Mouse (Mus musculus) CD4-positive naive resting alpha-beta T cell, adult 76 days (primary cell): ENCODE measurements around the gene Gm11938. TPM values are rescaled to one million over a fixed set of nuclear protein-coding genes. Genes with fewer than 3 reads are reported as not detected.

Experiments used
- total RNA-seq: library from RNA; stranded (reverse); gene quantifications from one replicate; pipeline ENCODE4 v1.2.4, GENCODE M21; 2023

Gm11938 gene
- total RNA-seq: not detected

DNA sequence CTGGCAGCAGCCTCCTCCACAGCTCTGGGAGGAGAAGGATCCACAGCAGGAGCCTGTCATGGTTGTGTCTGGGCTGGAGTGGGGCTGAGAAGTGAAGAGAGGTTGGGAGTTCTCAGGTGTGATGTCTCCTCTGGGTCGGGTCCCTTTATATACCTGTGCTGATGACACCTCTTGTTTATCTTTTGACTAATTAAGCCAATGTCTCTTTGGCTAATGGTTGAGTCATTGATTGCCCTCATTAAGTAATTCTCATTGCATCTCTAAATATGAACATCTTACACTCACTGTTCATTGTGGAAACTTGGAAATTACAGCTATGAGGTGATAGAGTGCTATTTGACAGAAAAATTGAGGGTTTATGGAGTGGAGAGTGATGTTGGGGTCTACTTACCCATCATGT is at the start of gene Gm11938:
TSS of gene Gm11938 (minus strand) at position 101 of the 400 bp plus-strand sequence.

DNA sequence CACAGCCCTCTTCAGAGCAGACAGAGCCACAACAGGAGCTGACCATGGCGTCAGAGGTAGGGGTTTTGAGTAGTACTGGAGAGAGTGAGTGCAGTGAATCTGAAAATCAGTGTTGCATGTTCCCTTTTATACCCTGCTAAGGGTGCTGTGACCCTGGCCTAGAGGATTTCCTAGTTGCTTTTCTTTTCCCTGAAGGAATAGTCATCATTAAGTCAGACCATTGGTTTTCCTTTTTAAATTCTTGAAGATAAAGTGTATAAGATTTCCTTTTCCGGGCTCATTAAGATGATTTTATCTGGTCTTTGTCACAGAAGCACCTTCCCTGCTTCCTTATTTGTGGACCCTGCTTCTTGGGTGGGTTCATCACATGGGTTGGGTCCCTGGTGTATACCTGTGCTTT is 47.0 kb upstream of the Gm11938 start, which contains the start of gene Gm11555:
TSS of gene Gm11555 (minus strand) at position 101 of the 400 bp plus-strand sequence.

DNA sequence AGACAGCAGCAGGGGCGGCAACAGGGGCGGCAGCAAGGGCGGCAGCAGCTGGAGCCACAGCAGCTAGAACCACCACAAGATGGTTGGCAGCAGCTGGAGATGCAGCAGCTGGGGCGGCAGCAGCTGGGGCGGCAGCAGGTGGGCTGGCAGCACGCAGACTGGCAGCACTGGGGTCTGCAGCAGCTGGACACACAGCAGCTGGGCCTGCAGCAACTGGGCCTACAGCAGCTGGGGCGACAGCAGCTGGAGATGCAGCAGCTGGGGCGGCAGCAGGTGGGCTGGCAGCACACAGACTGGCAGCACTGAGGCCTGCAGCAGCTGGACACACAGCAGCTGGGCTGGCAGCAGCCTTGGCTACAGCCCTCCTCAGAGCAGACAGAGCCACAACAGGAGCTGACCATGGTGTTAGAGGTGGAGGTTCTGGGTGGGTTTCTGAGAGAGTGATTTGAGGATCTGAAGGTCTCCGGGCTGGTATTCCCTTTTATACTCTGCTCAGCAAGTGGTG is 40.6 kb upstream of the Gm11938 start, which contains the start of gene Krtap4-7:
TSS of gene Krtap4-7 (minus strand) at position 455 of the 505 bp plus-strand sequence.

DNA sequence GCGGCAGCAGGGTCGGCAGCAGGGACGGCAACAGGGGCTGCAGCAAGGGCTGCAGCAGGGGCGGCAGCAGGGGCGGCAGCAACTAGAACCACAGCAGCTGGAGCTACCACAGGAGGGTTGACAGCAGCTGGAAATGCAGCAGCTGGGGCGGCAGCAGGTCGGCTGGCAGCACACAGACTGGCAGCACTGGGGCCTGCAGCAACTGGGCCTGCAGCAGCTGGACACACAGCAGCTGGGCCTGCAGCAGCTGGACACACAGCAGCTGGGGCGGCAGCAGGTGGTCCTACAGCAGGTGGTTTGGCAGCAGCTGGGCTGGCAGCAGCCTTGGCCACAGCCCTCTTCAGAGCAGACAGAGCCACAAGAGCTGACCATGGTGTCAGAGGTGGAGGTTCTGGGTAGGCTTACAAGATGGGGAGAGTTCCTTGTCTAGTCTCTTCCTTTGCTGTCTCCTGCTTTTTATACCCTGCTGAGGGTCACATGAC is 31.6 kb upstream of the Gm11938 start, which contains the start of gene Krtap4-2:
TSS of gene Krtap4-2 (minus strand) at position 432 of the 482 bp plus-strand sequence.

DNA sequence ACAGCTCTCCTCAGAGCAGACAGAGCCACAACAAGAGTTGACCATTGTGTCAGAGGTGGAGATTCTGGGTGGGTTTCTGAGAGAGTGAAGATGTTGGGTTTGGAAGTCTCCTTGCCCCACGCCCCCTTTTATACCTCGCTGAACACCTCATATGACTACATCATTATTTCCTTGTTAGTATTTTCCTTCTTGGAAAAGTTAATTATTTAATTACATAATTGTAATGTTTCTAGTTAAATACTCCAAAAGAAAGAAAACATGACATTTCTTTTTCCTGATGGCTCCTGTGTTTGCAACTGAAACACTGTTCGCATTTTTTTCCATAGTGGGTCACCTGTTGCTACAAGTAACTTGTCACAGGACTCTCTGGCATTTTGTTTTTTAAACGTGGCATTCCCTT is 25.0 kb upstream of the Gm11938 start, which contains the start of gene Krtap4-1:
TSS of gene Krtap4-1 (minus strand) at position 101 of the 400 bp plus-strand sequence.

DNA sequence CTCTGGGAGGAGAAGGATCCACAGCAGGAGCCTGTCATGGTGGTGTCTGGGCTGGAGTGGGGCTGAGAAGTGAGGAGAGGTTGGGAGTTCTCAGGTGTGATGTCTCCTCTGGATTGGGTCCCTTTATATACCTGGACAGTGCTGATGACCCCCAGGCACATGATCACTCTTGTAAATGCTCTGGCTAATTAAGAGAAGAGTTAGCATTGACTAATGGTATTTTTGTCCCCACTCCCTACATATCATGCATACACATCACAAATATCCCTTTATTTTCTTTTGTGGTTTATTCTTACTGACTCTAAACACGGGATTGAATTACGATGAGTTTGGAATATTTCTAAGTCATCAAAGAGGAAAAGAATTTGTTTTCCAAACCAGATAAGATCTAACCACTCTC is 17.2 kb upstream of the Gm11938 start, which contains the start of gene Gm11562:
TSS of gene Gm11562 (minus strand) at position 101 of the 400 bp plus-strand sequence.

DNA sequence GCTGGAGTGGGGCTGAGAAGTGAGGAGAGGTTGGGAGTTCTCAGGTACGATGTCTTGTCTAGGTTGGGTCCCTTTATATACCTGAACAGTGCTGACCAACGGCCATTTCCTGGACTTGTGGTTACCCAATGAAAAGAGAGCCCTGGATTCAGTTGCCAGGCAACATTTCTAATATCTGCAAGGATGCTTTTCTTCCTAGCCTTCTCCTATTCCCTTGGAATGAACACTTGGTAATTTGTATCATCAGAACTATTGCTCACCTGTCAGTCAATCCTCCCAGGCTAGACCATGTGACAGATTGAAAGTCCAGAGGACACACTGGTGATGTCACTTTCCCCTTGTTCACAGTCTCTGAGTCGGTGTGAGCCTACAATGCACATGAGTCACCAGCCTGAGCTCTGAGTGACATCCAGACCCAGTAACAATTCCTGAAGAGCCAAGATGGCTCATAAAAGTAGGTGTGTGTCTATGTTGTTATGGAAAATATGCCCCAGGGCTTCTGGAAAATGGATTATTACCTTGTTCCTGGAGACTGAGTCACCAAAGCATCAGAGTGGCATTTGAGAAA is 11.8 kb upstream of the Gm11938 start, which contains the start of gene Krtap2-4:
TSS of gene Krtap2-4 (minus strand) at position 51 of the 568 bp plus-strand sequence.

DNA sequence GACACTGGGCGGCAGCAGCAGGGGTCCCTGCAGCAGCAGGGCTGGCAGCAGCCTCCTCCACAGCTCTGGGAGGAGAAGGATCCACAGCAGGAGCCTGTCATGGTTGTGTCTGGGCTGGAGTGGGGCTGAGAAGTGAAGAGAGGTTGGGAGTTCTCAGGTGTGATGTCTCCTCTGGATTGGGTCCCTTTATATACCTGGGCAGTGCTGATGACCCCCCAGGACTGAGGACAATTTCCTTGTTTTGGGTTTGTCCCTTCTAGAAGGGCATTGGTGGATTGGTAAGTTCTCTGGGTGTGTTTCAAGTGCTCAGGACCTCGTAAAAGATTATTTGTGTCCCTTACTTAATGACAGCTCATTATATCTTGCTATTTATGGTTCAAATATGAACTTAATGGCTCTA is 7.0 kb upstream of the Gm11938 start, which contains the start of gene Gm11937:
TSS of gene Gm11937 (minus strand) at position 101 of the 400 bp plus-strand sequence.

DNA sequence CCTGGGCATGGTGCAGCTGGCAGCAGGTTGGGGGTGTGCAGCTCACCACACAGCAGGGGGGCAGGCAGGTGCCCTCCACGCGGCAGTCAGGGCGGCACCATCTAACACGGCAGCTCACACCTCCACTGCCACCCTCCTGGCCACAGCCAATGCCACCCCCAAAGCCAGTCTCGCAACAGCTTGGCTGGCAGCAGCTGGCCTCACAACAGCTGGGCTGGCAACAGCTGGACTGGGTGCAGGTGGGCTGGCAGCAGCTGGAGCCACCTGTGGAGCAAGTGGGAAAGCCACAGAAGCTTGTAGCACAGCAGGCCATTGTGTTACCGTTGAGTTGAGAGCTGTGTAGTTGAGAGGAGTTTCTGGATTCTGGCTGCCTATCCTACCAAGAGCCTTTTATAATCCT is 5.4 kb downstream of the Gm11938 start, which contains the start of gene Krtap9-3:
TSS of gene Krtap9-3 (minus strand) at position 364 of the 400 bp plus-strand sequence.

DNA sequence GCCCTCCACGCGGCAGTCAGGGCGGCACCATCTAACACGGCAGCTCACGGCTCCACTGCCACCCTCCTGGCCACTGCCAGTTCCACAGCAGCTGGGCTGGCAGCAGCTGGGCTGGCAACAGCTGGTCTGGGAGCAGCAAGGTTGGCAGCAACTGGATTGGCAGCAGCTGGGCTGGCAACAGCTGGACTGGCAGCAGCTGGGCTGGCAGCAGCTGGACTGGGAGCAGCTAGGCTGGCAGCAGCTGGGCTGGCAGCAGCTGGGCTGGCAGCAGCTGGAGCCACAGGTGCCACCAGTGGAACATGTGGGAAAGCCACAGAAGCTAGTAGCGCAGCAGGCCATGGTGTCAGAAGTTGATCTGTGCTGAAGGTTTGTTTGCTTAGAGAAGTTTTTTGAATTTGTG is 12.1 kb downstream of the Gm11938 start, which contains the start of gene Krtap1-3:
TSS of gene Krtap1-3 (minus strand) at position 359 of the 400 bp plus-strand sequence.

DNA sequence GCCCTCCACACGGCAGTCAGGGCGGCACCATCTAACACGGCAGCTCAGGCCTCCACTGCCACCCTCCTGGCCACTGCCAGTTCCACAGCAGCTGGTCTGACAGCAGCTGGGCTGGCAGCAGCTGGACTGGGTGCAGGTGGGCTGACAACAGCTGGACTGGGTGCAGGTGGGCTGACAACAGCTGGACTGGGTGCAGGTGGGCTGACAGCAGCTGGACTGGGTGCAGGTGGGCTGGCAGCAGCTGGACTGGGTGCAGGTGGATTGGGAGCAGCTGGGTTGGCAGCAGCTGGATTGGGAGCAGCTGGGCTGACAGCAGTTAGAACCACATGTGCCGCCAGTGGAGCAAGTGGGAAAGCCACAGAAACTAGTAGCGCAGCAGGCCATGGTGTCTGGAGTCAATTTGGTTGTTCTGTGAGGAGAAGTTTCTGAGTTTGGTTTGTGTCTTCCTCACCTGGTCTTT is 19.8 kb downstream of the Gm11938 start, which contains the start of gene Krtap1-4:
TSS of gene Krtap1-4 (minus strand) at position 410 of the 460 bp plus-strand sequence.

DNA sequence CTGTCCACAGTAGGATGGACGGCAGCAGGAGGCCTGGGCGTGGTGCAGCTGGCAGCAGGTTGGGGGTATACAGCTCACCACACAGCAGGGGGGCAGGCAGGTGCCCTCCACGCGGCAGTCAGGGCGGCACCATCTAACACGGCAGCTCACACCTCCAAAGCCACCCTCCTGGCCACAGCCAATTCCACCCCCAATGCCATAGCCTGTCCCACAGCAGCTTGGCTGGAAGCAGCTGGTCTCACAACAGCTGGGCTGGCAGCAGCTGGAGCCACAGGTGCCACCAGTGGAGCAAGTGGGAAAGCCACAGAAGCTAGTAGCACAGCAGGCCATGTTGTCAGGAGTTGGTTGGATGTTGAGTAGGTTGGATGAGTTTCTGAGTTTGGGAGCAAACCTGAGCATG is 22.5 kb downstream of the Gm11938 start, which contains the start of gene Krtap1-5:
TSS of gene Krtap1-5 (minus strand) at position 381 of the 400 bp plus-strand sequence.

DNA sequence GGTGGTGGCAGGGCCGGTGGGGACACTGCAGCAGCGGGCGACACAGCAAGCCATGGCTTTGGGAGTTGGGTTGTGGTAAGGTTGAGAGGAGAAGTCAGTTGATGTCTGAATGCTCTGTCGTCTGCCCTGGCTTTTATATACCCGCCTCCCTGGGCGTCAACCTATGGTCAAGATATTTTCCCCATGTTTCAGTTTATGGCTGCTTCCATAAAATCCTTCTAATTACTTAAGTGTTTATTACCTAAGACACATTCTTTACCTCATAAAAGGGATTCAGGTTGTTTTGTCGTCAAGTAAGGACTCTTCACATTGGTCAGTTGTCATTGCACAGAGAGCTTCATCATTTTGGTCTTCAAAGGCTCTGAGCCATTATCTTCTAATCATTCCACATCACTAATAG is 36.6 kb downstream of the Gm11938 start, which contains the start of gene Krtap3-1:
TSS of gene Krtap3-1 (minus strand) at position 101 of the 400 bp plus-strand sequence.

DNA sequence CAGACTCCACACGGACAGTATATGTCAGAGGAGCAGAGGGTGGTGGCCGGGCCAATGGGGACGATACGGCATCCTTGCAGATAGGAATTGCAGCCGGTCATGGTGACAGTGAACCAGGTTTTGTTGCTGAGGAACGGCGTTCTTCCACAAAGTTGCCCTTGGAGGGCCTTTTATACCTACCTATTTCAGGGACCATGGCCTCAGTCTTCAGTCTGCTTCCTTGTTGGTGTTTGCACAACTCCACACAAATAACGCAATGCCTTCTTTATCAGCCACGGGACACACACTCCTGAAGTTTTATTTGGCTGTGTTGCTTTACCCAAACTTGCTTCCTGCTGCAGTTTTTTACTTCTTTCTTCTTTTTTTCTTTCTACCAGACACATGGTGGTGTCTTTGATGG is 43.7 kb downstream of the Gm11938 start, which contains the start of gene Gm11939:
TSS of gene Gm11939 (minus strand) at position 101 of the 400 bp plus-strand sequence.

DNA sequence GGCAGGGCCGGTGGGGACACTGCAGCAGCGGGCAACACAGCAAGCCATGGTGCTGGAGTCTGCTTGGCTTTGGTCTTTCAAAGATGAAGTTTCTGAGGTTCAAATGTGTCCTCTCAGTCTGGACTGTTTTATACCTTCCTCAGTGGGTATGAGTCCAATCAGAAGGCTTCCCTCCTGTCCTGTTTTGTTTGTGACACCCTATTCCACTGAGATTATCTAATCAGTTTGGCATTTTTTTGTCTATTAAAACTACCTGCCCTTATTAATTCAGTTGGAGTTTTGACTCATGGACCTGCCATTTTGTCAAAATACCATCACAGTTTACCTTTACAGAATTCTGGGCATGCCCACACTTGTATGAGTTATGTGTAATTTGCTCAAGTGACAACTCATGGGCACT is 46.4 kb downstream of the Gm11938 start, which contains the start of gene Krtap3-2:
TSS of gene Krtap3-2 (minus strand) at position 101 of the 400 bp plus-strand sequence.

Other genes starting within 250 kb of the Gm11938 start
- not detected for gene Krt28, start 228.4 kb downstream of the Gm11938 start, total RNA-seq
- 4.6 TPM for gene Krt10, start 213.9 kb downstream of the Gm11938 start, total RNA-seq
- gene Krt12, start 181.0 kb downstream of the Gm11938 start, total RNA-seq: not detected
- gene Krt20, start 165.2 kb downstream of the Gm11938 start, total RNA-seq: not detected
- gene Krt23, start 110.2 kb downstream of the Gm11938 start, total RNA-seq: not detected
- gene Krt39, start 82.0 kb downstream of the Gm11938 start, total RNA-seq: not detected
- not detected for gene Krt40, start 60.1 kb downstream of the Gm11938 start, total RNA-seq
- not detected for gene Krtap3-3, start 52.4 kb downstream of the Gm11938 start, total RNA-seq
- gene Krtap3-2, start 46.5 kb downstream of the Gm11938 start, total RNA-seq: not detected
- not detected for gene Gm11939, start 43.8 kb downstream of the Gm11938 start, total RNA-seq
- not detected for gene Krtap3-1, start 36.7 kb downstream of the Gm11938 start, total RNA-seq
- not detected for gene Krtap1-5, start 22.3 kb downstream of the Gm11938 start, total RNA-seq
- not detected for gene Krtap1-4, start 19.7 kb downstream of the Gm11938 start, total RNA-seq
- not detected for gene Krtap1-3, start 12.0 kb downstream of the Gm11938 start, total RNA-seq
- gene Krtap9-3, start 5.2 kb downstream of the Gm11938 start, total RNA-seq: not detected
- gene Gm11937, start 6.9 kb upstream of the Gm11938 start, total RNA-seq: not detected
- gene Krtap2-4, start 11.5 kb upstream of the Gm11938 start, total RNA-seq: not detected
- gene Gm11562, start 17.1 kb upstream of the Gm11938 start, total RNA-seq: not detected
- gene Krtap4-1, start 24.9 kb upstream of the Gm11938 start, total RNA-seq: not detected
- gene Krtap4-2, start 31.8 kb upstream of the Gm11938 start, total RNA-seq: not detected
- not detected for gene Krtap4-7, start 40.8 kb upstream of the Gm11938 start, total RNA-seq
- gene Gm11555, start 46.9 kb upstream of the Gm11938 start, total RNA-seq: not detected
- gene Gm11563, start 55.7 kb upstream of the Gm11938 start, total RNA-seq: not detected
- gene Krtap4-6, start 62.7 kb upstream of the Gm11938 start, total RNA-seq: not detected
- gene Gm14190, start 87.4 kb upstream of the Gm11938 start, total RNA-seq: not detected
- gene Gm14180, start 131.0 kb upstream of the Gm11938 start, total RNA-seq: not detected
- gene Gm11595, start 169.6 kb upstream of the Gm11938 start, total RNA-seq: not detected
- gene Krtap4-8, start 177.4 kb upstream of the Gm11938 start, total RNA-seq: not detected
- gene Krtap4-9, start 181.9 kb upstream of the Gm11938 start, total RNA-seq: not detected
- gene Gm11596, start 190.2 kb upstream of the Gm11938 start, total RNA-seq: not detected
- gene Gm11569, start 195.6 kb upstream of the Gm11938 start, total RNA-seq: not detected
- gene Gm11554, start 201.1 kb upstream of the Gm11938 start, total RNA-seq: not detected
- gene Krtap4-13, start 206.6 kb upstream of the Gm11938 start, total RNA-seq: not detected
- not detected for gene Gm11564, start 212.4 kb upstream of the Gm11938 start, total RNA-seq
- gene 2300003K06Rik, start 234.8 kb upstream of the Gm11938 start, total RNA-seq: not detected
- gene Krtap4-16, start 248.3 kb upstream of the Gm11938 start, total RNA-seq: not detected